Mouse (Mus musculus) brain, embryonic 14.5 days (tissue): ENCODE data around the gene Fmn2.

Source experiments
- CTCF ChIP-seq: fragments of 200-500 bp; IDR thresholded peaks from 2 replicates; pipeline ENCODE4 v1.5.1; 2012; ENCODE audit warnings: inconsistent platforms, mild to moderate bottlenecking, moderate library complexity, borderline replicate concordance; ENCODE audit not compliant: insufficient read depth, insufficient read length; ENCODE audit errors: extremely low read depth
- POLR2A ChIP-seq: fragments of 200-500 bp; IDR thresholded peaks from 2 replicates; pipeline ENCODE4 v1.6.1; 2012; ENCODE audit warnings: mild to moderate bottlenecking, inconsistent platforms, borderline replicate concordance; ENCODE audit not compliant: poor library complexity, insufficient read depth, insufficient read length, severe bottlenecking; ENCODE audit errors: extremely low read depth

DNA sequence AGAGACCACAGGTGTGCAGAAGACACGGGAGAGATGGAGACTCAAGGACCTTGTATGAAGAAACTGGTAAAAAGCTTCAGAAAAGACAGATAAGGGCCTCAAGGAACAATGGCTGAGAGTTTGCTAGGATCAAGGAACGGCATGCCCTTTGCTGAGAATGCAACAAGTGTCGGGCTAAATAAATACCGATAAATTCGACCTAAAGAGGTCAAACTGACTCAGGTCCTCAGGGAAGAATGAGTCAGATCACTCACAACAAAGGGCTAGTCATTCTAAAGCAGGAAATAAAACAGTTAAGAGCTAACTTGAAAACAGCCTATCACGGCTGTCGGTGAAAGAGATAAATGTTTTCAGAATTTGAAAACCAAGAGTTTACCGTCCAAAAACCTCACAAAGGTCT, 324.9 kb downstream of the Fmn2 start:
- TF ChIP-seq CTCF (no peak), POLR2A (no peak)
